Mouse (Mus musculus) forebrain, embryonic 16.5 days (tissue): ENCODE measurements at regions not wholly inside any gene's neighbourhood (a gene's known extent, or its start where the extent isn't known, plus 50 kb on each side); places are given as distances from the start of the nearest gene placed in this dataset.

Experiments used
- ATAC-seq: fragments of 200-750 bp; cut with Nextera tagmentation; 2 replicates; pipeline ENCODE4 v1.8.0; 2017; ENCODE audit warnings: mild to moderate bottlenecking, moderate library complexity
- H3K27ac ChIP-seq: fragments of 300-500 bp; sonication (generic); 2 replicates; pipeline ENCODE4 v1.5.1; 2014; ENCODE audit warnings: low read length, control low read depth
- H3K27me3 ChIP-seq: fragments of 300-500 bp; sonication (generic); replicated peaks from 2 replicates; pipeline ENCODE4 v1.6.1; 2014; ENCODE audit warnings: low read length; ENCODE audit not compliant: control insufficient read depth, insufficient read depth
- H3K36me3 ChIP-seq: fragments of 300-500 bp; sonication (generic); 2 replicates; pipeline ENCODE4 v1.6.1; 2014; ENCODE audit not compliant: control insufficient read depth, insufficient read depth
- H3K4me1 ChIP-seq: fragments of 300-500 bp; sonication (generic); replicated peaks from 2 replicates; pipeline ENCODE4 v1.6.1; 2014; ENCODE audit warnings: low read length; ENCODE audit not compliant: control insufficient read depth, insufficient read depth
- H3K4me2 ChIP-seq: fragments of 300-500 bp; sonication (generic); 2 replicates; pipeline ENCODE4 v1.6.1; 2014; ENCODE audit warnings: mild to moderate bottlenecking, low read length, control low read depth
- H3K4me3 ChIP-seq: fragments of 300-500 bp; sonication (generic); replicated peaks from 2 replicates; pipeline ENCODE4 v1.5.1; 2014; ENCODE audit warnings: mild to moderate bottlenecking, low read length, control low read depth
- H3K9ac ChIP-seq: fragments of 300-500 bp; sonication (generic); replicated peaks from 2 replicates; pipeline ENCODE4 v1.6.1; 2014; ENCODE audit warnings: low read depth, low read length, control low read depth
- H3K9me3 ChIP-seq: fragments of 300-500 bp; sonication (generic); 2 replicates; pipeline ENCODE4 v1.6.1; 2016; ENCODE audit warnings: low read length; ENCODE audit not compliant: control insufficient read depth
- WGBS: fragments of 180-500 bp; shearing (Covaris S2); extraction: QIAGEN DNeasy Blood & Tissue Kit; methylation state at CpG from one replicate; pipeline ENCODE4 v1.1.7; 2014; 5-methylcytosine and 5-hydroxymethylcytosine counted together

GRCm38 (mm10) chr6:51178061-51178791 lies 254.2 kb upstream of the Nfe2l3 start:
- H3K27ac ChIP-seq: no peak overlapping the region
- peaks cover 71% of the 10 kb centered on the region for H3K27me3 ChIP-seq
- H3K36me3 ChIP-seq: no peaks in the 10 kb centered on the region
- peaks cover under 1% of the 10 kb centered on the region; the same call in 1 of the 2 replicates for H3K4me1 ChIP-seq
- no peak overlapping the region for H3K9ac ChIP-seq
- no peaks in the 10 kb centered on the region for H3K9me3 ChIP-seq
- ATAC-seq: peak; percentile 98
- WGBS: under 1% methylated on average over 30 of the region's 34 CpGs
- H3K4me2 ChIP-seq: peak overlapping the region; percentile 26
- peak overlapping the region; percentile 18; the same call in 1 of the 2 replicates for H3K4me3 ChIP-seq

GRCm38 (mm10) chr6:51178799-51179398 lies 253.6 kb upstream of the Nfe2l3 start:
- Histone ChIP-seq H3K27ac (no peak overlapping the region), H3K4me2 (no peak overlapping the region), H3K36me3 (no peaks in the 10 kb centered on the region), H3K9me3 (no peaks in the 10 kb centered on the region), H3K9ac (no peak overlapping the region), H3K4me3 (no peak overlapping the region), H3K27me3 (peaks cover 71% of the 10 kb centered on the region), H3K4me1 (no peaks in the 10 kb centered on the region; the same call in 1 of the 2 replicates)
- 0 out of 2 replicates have a peak, but pooled peaks have one; percentile 5 for ATAC-seq
- WGBS: 3% methylated on average over 17 of the region's 17 CpGs

- no peaks in the 10 kb centered on the region for H3K36me3 ChIP-seq
- no peak overlapping the region for H3K4me3 ChIP-seq
- no peaks in the 10 kb centered on the region for H3K4me1 ChIP-seq
- no peak overlapping the region for H3K9ac ChIP-seq
- WGBS: 9% methylated on average over 17 of the region's 17 CpGs
- H3K27me3 ChIP-seq: peaks cover 67% of the 10 kb centered on the region
- H3K4me2 ChIP-seq: no peak overlapping the region
- no peaks in the 10 kb centered on the region for H3K9me3 ChIP-seq
- ATAC-seq: no peak
- no peak overlapping the region for H3K27ac ChIP-seq
These were observed 252.5 kb upstream of the Nfe2l3 start for GRCm38 (mm10) chr6:51179741-51180537.

DNA sequence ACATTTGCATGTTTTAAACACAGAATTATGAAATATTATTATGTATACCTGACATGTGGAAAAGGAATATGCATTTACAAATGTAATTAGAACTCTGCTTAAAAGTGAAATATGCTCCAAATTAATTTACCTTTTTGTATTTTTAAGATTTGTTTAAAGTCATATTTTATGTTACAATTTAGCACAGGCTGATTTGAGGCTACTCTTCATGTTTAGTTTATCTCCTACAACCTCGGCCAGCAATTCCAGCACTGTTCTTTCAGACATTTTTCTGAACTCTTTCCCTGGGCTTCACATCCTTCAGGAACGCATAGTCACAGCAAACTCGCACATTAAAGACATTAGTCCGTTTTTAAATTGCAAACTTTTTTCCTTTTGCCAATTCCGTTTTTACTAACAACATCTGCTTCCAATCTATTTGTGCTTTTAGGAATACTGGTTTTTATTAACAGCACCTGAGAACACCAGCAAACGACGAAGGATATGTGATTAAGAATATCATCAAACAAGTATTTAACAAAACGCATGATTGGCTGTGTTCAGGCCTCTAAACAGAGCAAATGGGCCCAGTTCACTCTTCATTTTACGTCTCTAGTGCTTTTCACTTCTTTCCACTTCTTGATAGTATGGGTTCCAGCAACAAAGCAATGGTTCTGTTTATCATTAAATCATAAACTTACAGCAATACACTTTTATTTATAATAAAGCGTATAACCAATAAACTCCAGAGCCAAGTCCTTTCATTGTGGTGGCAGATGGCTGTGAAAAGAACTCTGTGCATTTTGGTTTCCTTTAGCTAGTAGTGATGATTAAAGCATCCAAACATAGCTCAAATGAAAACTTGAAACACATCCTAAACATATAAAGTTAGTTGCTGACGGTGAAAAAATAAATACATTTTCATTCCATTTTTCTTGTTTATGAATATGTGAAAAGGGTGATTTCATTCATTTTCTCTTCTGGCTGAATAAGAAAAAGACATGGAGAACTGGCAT lies 251.3 kb upstream of the Nfe2l3 start:
- WGBS: 5% methylated on average over 11 of the region's 11 CpGs

DNA sequence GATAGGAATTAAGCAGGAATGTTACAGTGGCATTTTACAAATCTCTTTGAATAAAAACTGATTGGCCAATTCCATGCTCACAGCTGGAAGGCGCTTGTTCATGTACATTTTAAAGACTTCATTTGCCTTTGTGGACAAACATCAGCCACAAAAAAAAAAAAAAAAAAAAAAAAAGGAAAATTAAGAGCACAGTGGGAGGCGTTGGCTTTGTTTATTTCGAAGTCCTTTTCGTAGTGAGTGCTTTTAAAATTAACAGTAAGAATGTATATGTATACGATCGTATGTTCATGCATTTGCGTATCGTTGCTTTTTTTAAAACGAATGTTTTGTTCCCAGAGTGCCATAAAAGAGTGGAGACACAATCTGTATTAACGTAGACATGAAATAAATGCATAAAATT lies 250.6 kb upstream of the Nfe2l3 start:
- Histone ChIP-seq H3K9ac (no peak overlapping the region), H3K27ac (no peak overlapping the region), H3K4me3 (no peak overlapping the region), H3K4me2 (no peak overlapping the region), H3K4me1 (no peaks in the 10 kb centered on the region), H3K27me3 (peaks cover 70% of the 10 kb centered on the region), H3K9me3 (no peaks in the 10 kb centered on the region), H3K36me3 (no peaks in the 10 kb centered on the region)
- no peak for ATAC-seq
- 29% methylated on average over 10 of the region's 10 CpGs for WGBS

More for the DNA sequence above, 251.3 kb upstream of the Nfe2l3 start:
- peaks cover 70% of the 10 kb centered on the region for H3K27me3 ChIP-seq
- no peak overlapping the region for H3K9ac ChIP-seq
- H3K27ac ChIP-seq: no peak overlapping the region
- no peaks in the 10 kb centered on the region for H3K9me3 ChIP-seq
- no peaks in the 10 kb centered on the region for H3K36me3 ChIP-seq
- no peaks in the 10 kb centered on the region for H3K4me1 ChIP-seq
- ATAC-seq: no peak
- H3K4me2 ChIP-seq: no peak overlapping the region
- no peak overlapping the region for H3K4me3 ChIP-seq

DNA sequence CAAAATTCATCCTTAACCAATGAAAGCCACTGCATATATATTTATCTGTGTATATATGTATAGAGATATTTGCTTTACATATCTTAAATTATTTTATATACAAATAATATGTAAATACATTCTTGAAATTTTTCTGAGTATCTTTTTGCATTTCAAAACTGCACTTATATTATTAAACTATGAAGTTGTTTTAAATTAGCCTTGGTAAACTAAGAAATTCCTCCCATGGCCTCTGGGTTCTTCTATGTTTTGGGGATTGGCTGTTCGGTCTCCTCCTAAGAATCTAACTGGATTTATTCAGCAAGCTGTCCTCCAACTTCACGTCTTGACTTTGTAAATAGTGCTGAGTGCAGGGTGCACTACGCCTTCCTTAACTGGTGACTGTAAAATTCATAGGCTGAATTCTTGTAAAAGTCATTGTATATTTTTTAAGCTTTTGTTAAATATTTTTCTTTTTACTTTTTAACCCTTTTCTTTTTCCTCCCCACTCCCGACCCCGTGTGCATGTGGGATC lies 249.6 kb upstream of the Nfe2l3 start:
- 9% methylated on average over 5 of the region's 5 CpGs for WGBS

GRCm38 (mm10) chr6:51183576-51184420 lies 248.7 kb upstream of the Nfe2l3 start:
- no peak for ATAC-seq
- 1% methylated on average over 21 of the region's 21 CpGs for WGBS
- peaks cover 77% of the 10 kb centered on the region for H3K27me3 ChIP-seq
- H3K27ac ChIP-seq: no peak overlapping the region
- no peak overlapping the region for H3K4me3 ChIP-seq
- H3K4me2 ChIP-seq: no peak overlapping the region
- H3K9me3 ChIP-seq: no peaks in the 10 kb centered on the region
- H3K9ac ChIP-seq: no peak overlapping the region
- H3K36me3 ChIP-seq: no peaks in the 10 kb centered on the region
- H3K4me1 ChIP-seq: no peaks in the 10 kb centered on the region

More for the DNA sequence above, 249.6 kb upstream of the Nfe2l3 start:
- Histone ChIP-seq H3K9ac (no peak overlapping the region), H3K27me3 (peaks cover 71% of the 10 kb centered on the region), H3K4me3 (no peak overlapping the region), H3K27ac (no peak overlapping the region), H3K4me1 (no peaks in the 10 kb centered on the region), H3K9me3 (no peaks in the 10 kb centered on the region), H3K4me2 (no peak overlapping the region), H3K36me3 (no peaks in the 10 kb centered on the region)
- ATAC-seq: no peak

- no peak overlapping the region for H3K4me3 ChIP-seq
- no peak for ATAC-seq
These were observed 248.0 kb upstream of the Nfe2l3 start for GRCm38 (mm10) chr6:51184500-51184899.

More at GRCm38 (mm10) chr6:51184500-51184899, 248.0 kb upstream of the Nfe2l3 start:
- H3K27me3 ChIP-seq: peaks cover 77% of the 10 kb centered on the region
- H3K9ac ChIP-seq: no peak overlapping the region
- no peaks in the 10 kb centered on the region for H3K9me3 ChIP-seq
- H3K4me2 ChIP-seq: no peak overlapping the region
- no peak overlapping the region for H3K27ac ChIP-seq
- WGBS: 2% methylated on average over 3 of the region's 3 CpGs
- no peaks in the 10 kb centered on the region for H3K4me1 ChIP-seq
- H3K36me3 ChIP-seq: no peaks in the 10 kb centered on the region
